Mouse (Mus musculus): ENCODE results near the gene Calr3. TPM values are rescaled to one million over a fixed set of nuclear protein-coding genes. Genes with fewer than 3 reads are reported as not detected.

The Calr3 gene
- polyA plus RNA-seq, 2 experiments: 0.62 to 1.7 TPM

DNA sequence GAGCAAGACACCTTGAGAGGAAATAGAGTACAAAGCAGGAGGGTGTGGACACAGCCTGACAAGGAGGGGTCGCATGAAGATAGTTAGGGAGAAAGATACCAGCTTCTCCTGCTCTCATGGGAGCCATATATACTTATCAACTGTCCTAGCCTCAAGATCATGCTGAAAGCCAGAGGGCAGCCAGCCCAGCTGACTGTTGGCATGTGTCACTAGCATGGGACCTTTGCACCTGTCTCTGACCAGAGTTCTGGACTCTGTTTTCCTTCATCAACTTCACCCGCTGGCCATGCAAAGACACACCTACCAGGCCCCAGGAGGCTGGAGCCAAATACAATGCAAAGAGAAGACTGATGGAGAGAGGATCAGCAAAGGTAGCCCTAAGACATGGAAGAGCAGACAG is 25.6 kb upstream of the Calr3 start:
- DNase-seq (ENCODE audit: low spot score) (no peak), ATAC-seq (ENCODE audit: low FRiP score, low read depth) (no peak)
- Histone ChIP-seq H3K27me3 (ENCODE audit: control insufficient read depth, insufficient read depth, low read length) (no peaks in the 10 kb centered on the region), H3K4me1 (ENCODE audit: control insufficient read depth, insufficient read depth, low read length) (peaks cover 5% of the 10 kb centered on the region; the same call in 1 of the 2 replicates), H3K36me3 (ENCODE audit: control insufficient read depth, insufficient read depth, low read length) (peaks cover 91% of the 10 kb centered on the region), H3K27ac (replicated peaks; ENCODE audit: low read depth, low read length) (no peak overlapping the region), H3K4me2 (replicated peaks; ENCODE audit: low read depth, low read length, severe bottlenecking) (no peak overlapping the region), H3K9me3 (ENCODE audit: control insufficient read depth, low read length) (no peaks in the 10 kb centered on the region), H3K9ac (ENCODE audit: low read depth, low read length, severe bottlenecking) (no peak overlapping the region), H3K4me3 (replicated peaks; ENCODE audit: low read length) (no peak overlapping the region)
- TF ChIP-seq POLR2A (IDR thresholded peaks at IDR 0.05; ENCODE audit: borderline replicate concordance, extremely low read depth, insufficient read depth, insufficient read length): no peak
- WGBS: 100% methylated on average over 2 of the region's 2 CpGs

DNA sequence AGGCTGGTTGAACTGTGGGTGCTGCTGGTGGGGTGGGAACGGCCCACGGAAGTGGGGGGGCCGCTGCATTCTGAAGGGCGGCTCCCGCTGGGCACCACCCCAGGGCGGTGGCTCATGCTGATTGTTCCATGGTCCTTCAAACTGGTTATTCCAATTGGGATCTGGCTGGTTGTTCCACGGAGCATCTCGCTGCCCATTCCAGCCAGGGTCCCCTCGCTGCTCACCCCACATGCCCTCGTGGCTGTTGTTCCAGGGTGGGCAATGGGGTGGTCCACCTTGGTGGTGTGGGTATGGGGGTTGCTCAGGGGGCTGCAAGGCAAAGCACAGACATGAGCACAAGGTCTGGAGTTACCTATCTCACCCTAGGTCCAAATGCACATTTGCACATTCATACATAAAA is 20.5 kb upstream of the Calr3 start:
- no peaks in the 10 kb centered on the region for H3K27me3 ChIP-seq (ENCODE audit: control insufficient read depth, insufficient read depth, low read length)
- H3K27ac ChIP-seq (replicated peaks; ENCODE audit: low read depth, low read length): no peak overlapping the region
- ATAC-seq (ENCODE audit: low FRiP score, low read depth): no peak

DNA sequence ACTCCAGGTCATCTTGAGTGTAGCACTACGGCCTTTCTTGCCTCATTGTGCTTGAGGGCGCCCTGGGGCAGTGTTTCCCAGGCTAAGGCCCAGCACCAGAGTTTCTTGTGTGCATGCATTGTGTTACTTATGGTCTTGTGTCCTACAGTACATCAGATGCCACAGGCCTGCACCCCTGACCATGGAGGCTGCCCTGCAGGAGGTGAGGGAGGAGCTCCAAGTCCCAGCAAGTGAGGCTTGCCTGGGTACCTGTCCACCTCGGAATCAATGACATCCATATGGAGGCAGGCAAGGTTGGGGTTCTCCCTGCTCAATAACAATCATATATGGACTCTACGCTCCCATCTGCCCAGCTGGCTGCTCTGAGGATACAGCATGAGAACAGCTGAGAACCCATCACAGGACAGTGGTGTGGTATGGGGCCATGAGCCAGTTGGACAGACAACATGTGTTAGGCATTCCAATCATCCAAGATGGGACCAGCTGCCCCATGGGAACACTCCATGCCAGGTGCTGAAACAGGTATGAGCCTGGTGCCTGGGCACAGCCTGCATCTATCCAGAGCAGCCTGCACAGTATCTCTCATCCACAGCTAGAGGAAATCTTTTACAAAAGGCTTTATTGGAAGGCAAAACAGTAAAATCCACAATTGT is 16.3 kb upstream of the Calr3 start:
- no peak overlapping the region for H3K4me3 ChIP-seq (replicated peaks; ENCODE audit: low read length)
- 87% methylated on average over 4 of the region's 4 CpGs for WGBS
- ATAC-seq (ENCODE audit: low FRiP score, low read depth): no peak

More for the DNA sequence above, 20.5 kb upstream of the Calr3 start:
- 96% methylated on average over 10 of the region's 10 CpGs for WGBS
- no peak overlapping the region for H3K4me3 ChIP-seq (replicated peaks; ENCODE audit: low read length)
- H3K9ac ChIP-seq (ENCODE audit: low read depth, low read length, severe bottlenecking): no peak overlapping the region
- no peak overlapping the region for H3K4me2 ChIP-seq (replicated peaks; ENCODE audit: low read depth, low read length, severe bottlenecking)
- no peaks in the 10 kb centered on the region for H3K4me1 ChIP-seq (ENCODE audit: control insufficient read depth, insufficient read depth, low read length)
- H3K9me3 ChIP-seq (ENCODE audit: control insufficient read depth, low read length): no peaks in the 10 kb centered on the region
- DNase-seq (ENCODE audit: low spot score): no peak
- peaks cover 100% of the 10 kb centered on the region for H3K36me3 ChIP-seq (ENCODE audit: control insufficient read depth, insufficient read depth, low read length)
- no peak for TF ChIP-seq POLR2A (IDR thresholded peaks at IDR 0.05; ENCODE audit: borderline replicate concordance, extremely low read depth, insufficient read depth, insufficient read length)

DNA sequence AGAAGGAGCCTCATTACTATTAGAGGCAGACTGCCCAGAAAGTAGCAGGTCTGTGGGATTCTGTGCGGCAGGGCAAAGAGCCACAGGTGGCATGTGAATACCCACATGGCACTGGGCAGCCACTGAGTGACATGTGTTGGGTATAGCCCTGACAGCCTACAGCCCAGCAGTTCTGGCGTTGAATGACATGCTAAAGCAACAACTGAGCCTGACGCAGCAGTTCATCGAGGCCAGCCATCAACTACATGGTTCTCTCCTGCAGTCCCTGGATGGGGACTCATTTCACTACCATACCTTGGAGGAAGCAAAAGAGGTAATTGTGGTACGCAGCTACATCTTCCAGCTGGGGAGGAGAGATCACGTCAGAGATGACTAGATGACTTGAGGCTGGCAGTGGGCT is 14.8 kb upstream of the Calr3 start:
- Histone ChIP-seq H3K4me2 (replicated peaks; ENCODE audit: low read depth, low read length, severe bottlenecking) (no peak overlapping the region), H3K4me1 (ENCODE audit: control insufficient read depth, insufficient read depth, low read length) (no peaks in the 10 kb centered on the region), H3K9ac (ENCODE audit: low read depth, low read length, severe bottlenecking) (no peak overlapping the region), H3K36me3 (ENCODE audit: control insufficient read depth, insufficient read depth, low read length) (peaks cover 85% of the 10 kb centered on the region), H3K4me3 (replicated peaks; ENCODE audit: low read length) (no peak overlapping the region), H3K27ac (replicated peaks; ENCODE audit: low read depth, low read length) (no peak overlapping the region), H3K27me3 (ENCODE audit: control insufficient read depth, insufficient read depth, low read length) (no peaks in the 10 kb centered on the region), H3K9me3 (ENCODE audit: control insufficient read depth, low read length) (0 out of 2 replicates have a peak, but pooled peaks cover 6% of the 10 kb centered on the region)
- TF ChIP-seq POLR2A (IDR thresholded peaks at IDR 0.05; ENCODE audit: borderline replicate concordance, extremely low read depth, insufficient read depth, insufficient read length): no peak
- DNase-seq (ENCODE audit: low spot score) (no peak), ATAC-seq (ENCODE audit: low FRiP score, low read depth) (no peak)
- WGBS: 83% methylated on average over 6 of the region's 6 CpGs

More for the DNA sequence above, 16.3 kb upstream of the Calr3 start:
- no peak for TF ChIP-seq POLR2A (IDR thresholded peaks at IDR 0.05; ENCODE audit: borderline replicate concordance, extremely low read depth, insufficient read depth, insufficient read length)
- H3K36me3 ChIP-seq (ENCODE audit: control insufficient read depth, insufficient read depth, low read length): peaks cover 85% of the 10 kb centered on the region
- H3K9ac ChIP-seq (ENCODE audit: low read depth, low read length, severe bottlenecking): no peak overlapping the region
- no peak overlapping the region for H3K27ac ChIP-seq (replicated peaks; ENCODE audit: low read depth, low read length)
- no peaks in the 10 kb centered on the region for H3K9me3 ChIP-seq (ENCODE audit: control insufficient read depth, low read length)
- no peaks in the 10 kb centered on the region for H3K4me1 ChIP-seq (ENCODE audit: control insufficient read depth, insufficient read depth, low read length)
- no peaks in the 10 kb centered on the region for H3K27me3 ChIP-seq (ENCODE audit: control insufficient read depth, insufficient read depth, low read length)
- no peak overlapping the region for H3K4me2 ChIP-seq (replicated peaks; ENCODE audit: low read depth, low read length, severe bottlenecking)
- no peak for DNase-seq (ENCODE audit: low spot score)

DNA sequence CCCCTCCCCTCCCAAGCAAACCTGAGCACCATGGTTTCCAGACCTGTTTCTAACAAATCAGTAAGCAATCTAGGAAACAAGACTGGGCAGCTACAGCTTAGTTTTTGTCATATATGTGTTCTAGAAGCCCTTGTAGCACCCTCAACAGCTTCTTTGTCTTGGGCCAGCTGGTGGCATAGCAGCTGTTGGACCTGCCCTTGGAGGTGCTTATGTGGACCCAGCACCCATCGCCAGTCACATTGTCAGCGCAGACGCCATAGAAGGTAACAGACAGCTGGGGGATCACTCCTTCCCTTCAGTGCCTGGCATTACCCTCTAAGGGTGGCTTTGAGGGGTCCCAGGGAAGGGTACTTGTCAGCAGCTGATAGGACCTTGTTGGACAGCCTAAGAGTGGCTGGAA is 14.1 kb upstream of the Calr3 start:
- DNase-seq (ENCODE audit: low spot score) (no peak), ATAC-seq (ENCODE audit: low FRiP score, low read depth) (no peak)
- WGBS: 89% methylated on average over 3 of the region's 3 CpGs
- Histone ChIP-seq H3K9me3 (ENCODE audit: control insufficient read depth, low read length) (0 out of 2 replicates have a peak, but pooled peaks cover 7% of the 10 kb centered on the region), H3K9ac (ENCODE audit: low read depth, low read length, severe bottlenecking) (no peak overlapping the region), H3K36me3 (ENCODE audit: control insufficient read depth, insufficient read depth, low read length) (peaks cover 84% of the 10 kb centered on the region), H3K4me1 (ENCODE audit: control insufficient read depth, insufficient read depth, low read length) (no peaks in the 10 kb centered on the region), H3K27me3 (ENCODE audit: control insufficient read depth, insufficient read depth, low read length) (no peaks in the 10 kb centered on the region), H3K27ac (replicated peaks; ENCODE audit: low read depth, low read length) (no peak overlapping the region), H3K4me2 (replicated peaks; ENCODE audit: low read depth, low read length, severe bottlenecking) (no peak overlapping the region), H3K4me3 (replicated peaks; ENCODE audit: low read length) (no peak overlapping the region)
- TF ChIP-seq POLR2A (IDR thresholded peaks at IDR 0.05; ENCODE audit: borderline replicate concordance, extremely low read depth, insufficient read depth, insufficient read length): no peak

Measured in limb, embryonic 14.5 days (tissue).